Comparison of ENCODE assay signal across 21 mouse cellular contexts in genomic region chr6:95769808-95770207, GRCm38 (mm10). TPM values are rescaled to one million over a fixed set of nuclear protein-coding genes. Genes with fewer than 3 reads are reported as not detected.
DNase-seq lines count a peak whose midpoint lies in the region; ATAC-seq and TF ChIP-seq lines count a peak whose summit lies in the region.
"Had no signal": no experiment of that assay in that cellular context is flagged by ENCODE, and none has a peak within 500 bp of the region (broad histone marks: within the 10 kb centered on the region; RNA-seq: fewer than 3 reads in every experiment).

No protein-coding gene starts in this region.

- no peak overlapping the region for H3K27ac ChIP-seq in kidney, postnatal 0 days
- no peak overlapping the region for H3K27ac ChIP-seq in kidney, embryonic 14.5 days (ENCODE audit: low read depth, low read length)
- H3K27ac ChIP-seq in CH12.LX (ENCODE audit: insufficient read depth, low read depth): no peak overlapping the region
- no peak overlapping the region for H3K27ac ChIP-seq in ES-E14 (ENCODE audit: insufficient read depth, low read depth, low read length, poor library complexity, severe bottlenecking)
- H3K27ac ChIP-seq: embryonic facial prominence, embryonic 10.5 days; embryonic facial prominence, embryonic 12.5 days; forebrain, embryonic 13.5 days; forebrain, embryonic 15.5 days had no signal

- H3K4me1 ChIP-seq in kidney, postnatal 0 days (replicated peaks; ENCODE audit: insufficient read depth, low read length): no peaks in the 10 kb centered on the region
- no peaks in the 10 kb centered on the region for H3K4me1 ChIP-seq in kidney, embryonic 14.5 days (ENCODE audit: control insufficient read depth, insufficient read depth, low read length)
- H3K4me1 ChIP-seq in CH12.LX (ENCODE audit: control insufficient read depth in 1 of 2, insufficient read depth in 2 of 2): no peaks in the 10 kb centered on the region
- H3K4me1 ChIP-seq in ES-E14 (ENCODE audit: control insufficient read depth in 2 of 2, insufficient read depth in 2 of 2, low read length in 2 of 2, poor library complexity in 1 of 2): no peaks in the 10 kb centered on the region
- H3K4me1 ChIP-seq: embryonic facial prominence, embryonic 10.5 days; embryonic facial prominence, embryonic 12.5 days; forebrain, embryonic 13.5 days; forebrain, embryonic 15.5 days had no signal

- ATAC-seq in kidney, postnatal 0 days (replicated peaks; ENCODE audit: low FRiP score, low read depth): no peak
- ATAC-seq in kidney, embryonic 14.5 days (ENCODE audit: low FRiP score, low TSS enrichment): no peak
- ATAC-seq: activated CD4-positive, CD25-positive, alpha-beta regulatory T cell, adult 4 months; forebrain, embryonic 13.5 days; forebrain, embryonic 15.5 days; forebrain, postnatal 0 days; Patski had no signal

- no peaks in the 10 kb centered on the region for H3K9me3 ChIP-seq in kidney, postnatal 0 days (replicated peaks; ENCODE audit: low read length)
- H3K9me3 ChIP-seq in kidney, embryonic 14.5 days (ENCODE audit: control insufficient read depth, low read length): no peaks in the 10 kb centered on the region
- no peaks in the 10 kb centered on the region for H3K9me3 ChIP-seq in CH12.LX (replicated peaks; ENCODE audit: low read length)
- no peaks in the 10 kb centered on the region for H3K9me3 ChIP-seq in ES-E14 (ENCODE audit: control insufficient read depth, insufficient read depth, low read depth, low read length)
- H3K9me3 ChIP-seq: embryonic facial prominence, embryonic 10.5 days; embryonic facial prominence, embryonic 12.5 days; forebrain, embryonic 13.5 days; forebrain, embryonic 15.5 days had no signal

- no peaks in the 10 kb centered on the region for H3K36me3 ChIP-seq in kidney, postnatal 0 days (ENCODE audit: insufficient read depth, low read length)
- H3K36me3 ChIP-seq in kidney, embryonic 14.5 days (ENCODE audit: control insufficient read depth, insufficient read depth, low read length): no peaks in the 10 kb centered on the region
- H3K36me3 ChIP-seq in CH12.LX (replicated peaks in 1 of 2; ENCODE audit: control insufficient read depth in 1 of 2, insufficient read depth in 1 of 2, low read length in 1 of 2): no peaks in the 10 kb centered on the region
- no peaks in the 10 kb centered on the region for H3K36me3 ChIP-seq in ES-E14 (ENCODE audit: control insufficient read depth, insufficient read depth, low read length, poor library complexity, severe bottlenecking)
- H3K36me3 ChIP-seq: embryonic facial prominence, embryonic 10.5 days; embryonic facial prominence, embryonic 12.5 days; forebrain, embryonic 15.5 days had no signal

- no peak for TF ChIP-seq CTCF in kidney, postnatal 0 days (IDR thresholded peaks at IDR 0.05; ENCODE audit: low read depth)
- no peak for TF ChIP-seq CTCF in CH12.LX (conservative IDR thresholded peaks at IDR 0.05 in 1 of 2, IDR thresholded peaks at IDR 0.05 in 1 of 2; ENCODE audit: low read depth in 2 of 2, low read length in 2 of 2)

- H3K4me2 ChIP-seq in kidney, postnatal 0 days (ENCODE audit: low read length): no peak overlapping the region
- no peak overlapping the region for H3K4me2 ChIP-seq in kidney, embryonic 14.5 days (replicated peaks; ENCODE audit: low read depth, low read length)
- H3K4me2 ChIP-seq in CH12.LX (ENCODE audit: insufficient read depth, low read depth, poor library complexity, severe bottlenecking): no peak overlapping the region
- H3K4me2 ChIP-seq: embryonic facial prominence, embryonic 12.5 days; forebrain, embryonic 13.5 days; forebrain, embryonic 15.5 days had no signal

- TF ChIP-seq POLR2A in CH12.LX (IDR thresholded peaks at IDR 0.05; ENCODE audit: low read depth, low read length): no peak

- no peak overlapping the region for H3K9ac ChIP-seq in kidney, postnatal 0 days (ENCODE audit: low read depth, low read length)
- H3K9ac ChIP-seq in kidney, embryonic 14.5 days (ENCODE audit: low read depth, low read length): no peak overlapping the region
- no peak overlapping the region for H3K9ac ChIP-seq in CH12.LX (ENCODE audit: insufficient read depth, low read depth)
- H3K9ac ChIP-seq in ES-E14 (ENCODE audit: insufficient read depth, low read depth, low read length, poor library complexity, severe bottlenecking): no peak overlapping the region
- H3K9ac ChIP-seq: embryonic facial prominence, embryonic 12.5 days; forebrain, embryonic 13.5 days; forebrain, embryonic 15.5 days; forebrain, postnatal 0 days had no signal

- H3K79me2 ChIP-seq in CH12.LX (replicated peaks; ENCODE audit: control insufficient read depth, extremely low read depth, insufficient read depth, poor library complexity, severe bottlenecking): no peaks in the 10 kb centered on the region

- DNase-seq in kidney, postnatal 0 days (ENCODE audit: low spot score): peak; percentile 62
- DNase-seq in CH12.LX (ENCODE audit: extremely low read depth): no peak
- DNase-seq in ES-E14 (ENCODE audit: low read depth, low spot score): no peak
- no peak for DNase-seq in heart, adult 11 months
- DNase-seq in lung, postnatal 10 days: no peak
- DNase-seq: adrenal gland, adult 8-10 months; adrenal gland, postnatal 14 days; adrenal gland, postnatal 36 days; cerebellum, adult 11-12 months; cerebellum, adult 2 months; cerebellum, adult 9-10 months; cerebellum, postnatal 10 days; cerebellum, postnatal 25 days; forebrain, postnatal 0 days had no signal

- in situ Hi-C loops in CH12.LX (cut with MboI; ENCODE audit: low pct_ligation_motif_present, low pct_unique_long_range_greater_than_20kb, low sequenced_read_pairs): no loop called here
- in situ Hi-C loops in ES-E14 (cut with MboI; ENCODE audit: low sequenced_read_pairs in 2 of 2, unreplicated experiment in 2 of 2): no loop called here

- H3K27me3 ChIP-seq in kidney, postnatal 0 days (ENCODE audit: insufficient read depth, low read length): no peaks in the 10 kb centered on the region
- no peaks in the 10 kb centered on the region for H3K27me3 ChIP-seq in kidney, embryonic 14.5 days (ENCODE audit: control insufficient read depth, insufficient read depth, low read length)
- no peaks in the 10 kb centered on the region for H3K27me3 ChIP-seq in CH12.LX (replicated peaks)
- H3K27me3 ChIP-seq: embryonic facial prominence, embryonic 12.5 days; forebrain, embryonic 13.5 days; forebrain, embryonic 15.5 days had no signal

- 58% methylated on average over 3 of the region's 3 CpGs for whole genome bisulfite sequencing in kidney, postnatal 0 days
- WGBS in kidney, embryonic 14.5 days: 49% methylated on average over 3 of the region's 3 CpGs

- TF ChIP-seq EP300 in CH12.LX (IDR thresholded peaks at IDR 0.05; ENCODE audit: low read length): no peak

- H3K4me3 ChIP-seq in kidney, postnatal 0 days (replicated peaks; ENCODE audit: low read depth, low read length): no peak overlapping the region
- H3K4me3 ChIP-seq in kidney, embryonic 14.5 days (ENCODE audit: low read length): no peak overlapping the region
- H3K4me3 ChIP-seq in CH12.LX (replicated peaks in 1 of 3; ENCODE audit: low read depth in 2 of 3, low read length in 2 of 3, poor library complexity in 1 of 3) (no peak overlapping the region), ES-E14 (ENCODE audit: insufficient read depth in 1 of 2, low read depth in 1 of 2, low read length in 2 of 2, poor library complexity in 1 of 2, severe bottlenecking in 1 of 2) (no peak overlapping the region)
- H3K4me3 ChIP-seq: embryonic facial prominence, embryonic 10.5 days; embryonic facial prominence, embryonic 12.5 days; forebrain, embryonic 13.5 days; forebrain, embryonic 15.5 days had no signal

- no peak for TF ChIP-seq RAD21 in CH12.LX (IDR thresholded peaks at IDR 0.05; ENCODE audit: low read depth, low read length)

- dilution Hi-C loops in CH12.LX (cut with MboI; ENCODE audit: extremely low pct_ligation_motif_present, extremely low pct_unique_long_range_greater_than_20kb, low sequenced_read_pairs): no loop called here

TF ChIP-seq in CH12.LX, 34 proteins besides CTCF, POLR2A, EP300 and RAD21:
- TF ChIP-seq TCF12 (IDR thresholded peaks at IDR 0.05; ENCODE audit: low read depth, low read length): no peak
- TF ChIP-seq E2F4 (IDR thresholded peaks at IDR 0.05; ENCODE audit: insufficient replicate concordance, low read depth, low read length): no peak
- TF ChIP-seq ZMIZ1 (IDR thresholded peaks at IDR 0.05; ENCODE audit: low read depth, low read length): no peak
- no peak for TF ChIP-seq NRF1 (IDR thresholded peaks at IDR 0.05; ENCODE audit: low read depth, low read length)
- TF ChIP-seq PAX5 (IDR thresholded peaks at IDR 0.05; ENCODE audit: low read length): no peak
- TF ChIP-seq MAFK (IDR thresholded peaks at IDR 0.05; ENCODE audit: insufficient replicate concordance, low read length): peak; percentile 96
- TF ChIP-seq POLR2AphosphoS2 (IDR thresholded peaks at IDR 0.05; ENCODE audit: low read depth, low read length): no peak
- TF ChIP-seq ELF1 (IDR thresholded peaks at IDR 0.05; ENCODE audit: low read depth, low read length): no peak

TF ChIP-seq in ES-E14, 5 proteins besides CTCF, POLR2A, EP300 and RAD21:
- peak; percentile 97 for TF ChIP-seq MAFK (IDR thresholded peaks at IDR 0.05; ENCODE audit: insufficient read depth, low read depth, low read length)
- TF ChIP-seq ZNF384 (IDR thresholded peaks at IDR 0.05; ENCODE audit: low read depth, low read length): no peak
- TF ChIP-seq HCFC1 (IDR thresholded peaks at IDR 0.05; ENCODE audit: borderline replicate concordance, insufficient read depth, low read length): no peak
- TF ChIP-seq CHD2 (IDR thresholded peaks at IDR 0.05; ENCODE audit: low read depth, low read length): no peak
- TF ChIP-seq ZC3H11A (IDR thresholded peaks at IDR 0.05; ENCODE audit: borderline replicate concordance, low read depth, low read length): no peak

RNA-seq across cellular contexts. Expression of gene Suclg2, which starts 51.2 kb away (rescaled TPM):
- polyA plus RNA-seq in kidney, postnatal 0 days (2015; fragmentation: Nextera tagmentation; extraction: Ambion mirVana): 143 and 153 TPM in 2 replicates
- 84.0 and 112 TPM in 2 replicates for polyA plus RNA-seq in kidney, embryonic 14.5 days (2014; fragmentation: Nextera tagmentation; extraction: Ambion mirVana)
- total RNA-seq in CH12.LX (2012; rRNA removed) (48.3 and 49.0 TPM in 2 replicates), CH12.LX (2014; rRNA removed) (86.2 and 90.6 TPM in 2 replicates), ES-E14 (2012; rRNA removed) (42.9 and 52.8 TPM in 2 replicates)
- 46.5 and 66.8 TPM in 2 replicates for polyA plus RNA-seq in CH12.LX (2012; ENCODE audit: insufficient read length, low read depth)
